Mouse (Mus musculus): ENCODE data around the gene H2-M10.2. TPM values are rescaled to one million over a fixed set of nuclear protein-coding genes. Genes with fewer than 3 reads are reported as not detected.

The H2-M10.2 gene
- polyA plus RNA-seq, 1 experiment from 2014 or later: 0.23 TPM

GRCm38 (mm10) chr17:36273796-36274195 lies 12.5 kb downstream of the H2-M10.2 start:
- H3K9me3 ChIP-seq (ENCODE audit: control insufficient read depth, low read length): no peaks in the 10 kb centered on the region
- H3K4me3 ChIP-seq (replicated peaks; ENCODE audit: low read length): no peak overlapping the region
- DNase-seq (ENCODE audit: low spot score): no peak
- H3K4me1 ChIP-seq (replicated peaks; ENCODE audit: control insufficient read depth, insufficient read depth, low read length): peaks cover 32% of the 10 kb centered on the region
- peaks cover 18% of the 10 kb centered on the region for H3K36me3 ChIP-seq (replicated peaks; ENCODE audit: control insufficient read depth, insufficient read depth)
- H3K27me3 ChIP-seq (ENCODE audit: control insufficient read depth, insufficient read depth, low read length): no peaks in the 10 kb centered on the region
- H3K9ac ChIP-seq: no peak overlapping the region
- no peak for ATAC-seq (ENCODE audit: low FRiP score)
- no peak overlapping the region for H3K27ac ChIP-seq
- no peak overlapping the region for H3K4me2 ChIP-seq (replicated peaks)
- WGBS: 93% methylated on average over 4 of the region's 4 CpGs

DNA sequence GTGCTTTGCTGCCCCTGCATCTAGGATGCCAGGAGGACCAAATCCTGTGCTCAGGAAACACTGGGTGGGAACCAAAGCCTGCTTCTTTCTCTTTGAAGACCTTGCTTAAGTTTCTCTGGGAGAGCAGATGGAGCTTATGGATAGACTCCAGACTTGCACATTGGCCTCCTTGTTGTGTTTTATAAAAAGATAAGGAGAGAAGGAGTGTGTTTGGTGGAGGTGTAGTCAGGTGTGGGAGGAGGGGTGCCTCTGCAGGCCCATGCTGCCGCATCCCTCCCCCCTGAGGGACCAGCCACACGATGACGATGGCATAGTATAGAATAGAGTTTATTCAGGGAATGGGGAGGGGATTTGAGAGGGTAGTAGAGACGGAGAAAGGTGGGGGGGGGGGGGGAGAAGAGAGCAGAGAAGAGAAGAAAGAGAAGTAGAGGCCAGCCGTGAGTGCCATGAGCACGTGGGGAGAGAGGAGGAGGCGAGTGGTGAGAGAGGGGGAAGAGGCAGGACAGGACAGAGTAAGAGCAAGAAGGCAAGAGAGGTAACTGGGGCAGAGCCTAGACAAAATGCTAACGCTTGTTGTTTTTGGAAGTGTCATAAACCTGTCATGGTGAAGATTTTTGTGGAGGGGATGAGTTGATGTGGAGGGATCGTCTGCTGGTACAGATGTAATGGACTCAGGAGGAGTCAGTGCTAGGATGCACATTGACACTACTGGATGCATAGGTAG lies 13.5 kb downstream of the H2-M10.2 start:
- peaks cover 27% of the 10 kb centered on the region for H3K36me3 ChIP-seq (replicated peaks; ENCODE audit: control insufficient read depth, insufficient read depth)
- 88% methylated on average over 9 of the region's 9 CpGs for WGBS

GRCm38 (mm10) chr17:36271586-36272256 lies 14.6 kb downstream of the H2-M10.2 start, which contains the start of gene Trim39:
TSS of gene Trim39 (minus strand) at chr17:36272247.
- DNase-seq (ENCODE audit: low spot score) (peak; percentile 78), ATAC-seq (ENCODE audit: low FRiP score) (peak; percentile 87)
- Histone ChIP-seq H3K27ac (peak within 1 kb of the TSS; percentile 98), H3K4me3 (replicated peaks; ENCODE audit: low read length) (peak within 1 kb of the TSS; percentile 98), H3K4me1 (replicated peaks; ENCODE audit: control insufficient read depth, insufficient read depth, low read length) (peaks cover 32% of the 10 kb centered on the region), H3K4me2 (replicated peaks) (peak within 1 kb of the TSS; percentile 97), H3K9me3 (ENCODE audit: control insufficient read depth, low read length) (no peaks in the 10 kb centered on the region), H3K9ac (peak within 1 kb of the TSS; percentile 96), H3K27me3 (ENCODE audit: control insufficient read depth, insufficient read depth, low read length) (no peaks in the 10 kb centered on the region), H3K36me3 (replicated peaks; ENCODE audit: control insufficient read depth, insufficient read depth) (peaks cover 38% of the 10 kb centered on the region)
- WGBS: under 1% methylated on average over 43 of the region's 43 CpGs

More for the DNA sequence above, 13.5 kb downstream of the H2-M10.2 start:
- H3K4me2 ChIP-seq (replicated peaks): peak overlapping the region; percentile 97
- H3K27ac ChIP-seq: no peak overlapping the region
- ATAC-seq (ENCODE audit: low FRiP score) (no peak), DNase-seq (ENCODE audit: low spot score) (no peak)
- no peaks in the 10 kb centered on the region for H3K27me3 ChIP-seq (ENCODE audit: control insufficient read depth, insufficient read depth, low read length)
- H3K4me1 ChIP-seq (replicated peaks; ENCODE audit: control insufficient read depth, insufficient read depth, low read length): peaks cover 32% of the 10 kb centered on the region
- H3K9ac ChIP-seq: peak overlapping the region; percentile 96
- no peaks in the 10 kb centered on the region for H3K9me3 ChIP-seq (ENCODE audit: control insufficient read depth, low read length)
- H3K4me3 ChIP-seq (replicated peaks; ENCODE audit: low read length): peak overlapping the region; percentile 98

GRCm38 (mm10) chr17:36270956-36271585 lies 15.2 kb downstream of the H2-M10.2 start:
- Histone ChIP-seq H3K9me3 (ENCODE audit: control insufficient read depth, low read length) (no peaks in the 10 kb centered on the region), H3K4me3 (replicated peaks; ENCODE audit: low read length) (peak overlapping the region; percentile 98), H3K4me2 (replicated peaks) (peak overlapping the region; percentile 97), H3K36me3 (replicated peaks; ENCODE audit: control insufficient read depth, insufficient read depth) (peaks cover 45% of the 10 kb centered on the region), H3K9ac (peak overlapping the region; percentile 96), H3K27ac (peak overlapping the region; percentile 98), H3K27me3 (ENCODE audit: control insufficient read depth, insufficient read depth, low read length) (no peaks in the 10 kb centered on the region), H3K4me1 (replicated peaks; ENCODE audit: control insufficient read depth, insufficient read depth, low read length) (peaks cover 32% of the 10 kb centered on the region)
- DNase-seq (ENCODE audit: low spot score): peak; percentile 85
- ATAC-seq (ENCODE audit: low FRiP score): peak; percentile 94
- under 1% methylated on average over 71 of the region's 84 CpGs for WGBS

GRCm38 (mm10) chr17:36265834-36266233 lies 20.5 kb downstream of the H2-M10.2 start:
- no peak overlapping the region for H3K9ac ChIP-seq
- ATAC-seq (ENCODE audit: low FRiP score) (no peak), DNase-seq (ENCODE audit: low spot score) (no peak)
- WGBS: 80% methylated on average over 5 of the region's 5 CpGs
- no peak overlapping the region for H3K4me3 ChIP-seq (replicated peaks; ENCODE audit: low read length)
- H3K9me3 ChIP-seq (ENCODE audit: control insufficient read depth, low read length): no peaks in the 10 kb centered on the region
- peaks cover 79% of the 10 kb centered on the region for H3K36me3 ChIP-seq (replicated peaks; ENCODE audit: control insufficient read depth, insufficient read depth)
- peaks cover 11% of the 10 kb centered on the region for H3K4me1 ChIP-seq (replicated peaks; ENCODE audit: control insufficient read depth, insufficient read depth, low read length)
- no peaks in the 10 kb centered on the region for H3K27me3 ChIP-seq (ENCODE audit: control insufficient read depth, insufficient read depth, low read length)
- H3K4me2 ChIP-seq (replicated peaks): no peak overlapping the region
- no peak overlapping the region for H3K27ac ChIP-seq

DNA sequence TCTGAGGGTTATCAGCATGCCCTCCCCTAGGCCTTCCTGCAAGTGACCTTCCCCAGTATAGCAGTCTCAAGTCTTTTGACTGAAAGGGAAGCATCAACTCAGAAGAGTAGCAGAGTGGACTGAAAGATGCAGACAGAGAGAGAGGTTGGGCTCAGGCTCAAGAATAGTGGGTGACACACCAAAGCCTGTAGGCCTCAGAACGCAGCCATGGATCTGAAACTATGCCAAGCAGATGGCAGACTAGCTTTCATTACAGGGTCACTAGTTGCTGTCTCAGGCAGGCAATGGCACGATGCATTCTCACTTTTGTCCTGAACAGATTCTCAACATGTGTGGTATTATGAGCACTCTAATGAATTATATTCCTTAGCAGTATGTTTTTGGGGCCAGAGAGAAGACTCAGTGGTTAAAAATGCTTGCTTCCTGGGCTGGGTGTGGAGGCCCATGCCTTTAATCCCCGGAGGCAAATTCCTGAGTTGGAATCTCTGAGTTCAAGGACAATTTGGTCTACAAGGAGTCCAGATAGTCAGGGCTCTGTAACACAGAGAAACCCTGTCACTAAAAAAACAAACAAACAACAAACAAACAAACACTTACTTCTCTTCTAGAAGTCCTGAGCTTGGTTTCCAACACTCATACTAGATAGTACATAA lies 21.9 kb downstream of the H2-M10.2 start:
- Histone ChIP-seq H3K27me3 (ENCODE audit: control insufficient read depth, insufficient read depth, low read length) (no peaks in the 10 kb centered on the region), H3K9ac (no peak overlapping the region), H3K4me2 (replicated peaks) (no peak overlapping the region), H3K27ac (no peak overlapping the region), H3K4me1 (replicated peaks; ENCODE audit: control insufficient read depth, insufficient read depth, low read length) (no peaks in the 10 kb centered on the region), H3K4me3 (replicated peaks; ENCODE audit: low read length) (no peak overlapping the region), H3K9me3 (ENCODE audit: control insufficient read depth, low read length) (no peaks in the 10 kb centered on the region), H3K36me3 (replicated peaks; ENCODE audit: control insufficient read depth, insufficient read depth) (peaks cover 93% of the 10 kb centered on the region)
- DNase-seq (ENCODE audit: low spot score) (no peak), ATAC-seq (ENCODE audit: low FRiP score) (no peak)
- WGBS: 93% methylated on average over 3 of the region's 3 CpGs

DNA sequence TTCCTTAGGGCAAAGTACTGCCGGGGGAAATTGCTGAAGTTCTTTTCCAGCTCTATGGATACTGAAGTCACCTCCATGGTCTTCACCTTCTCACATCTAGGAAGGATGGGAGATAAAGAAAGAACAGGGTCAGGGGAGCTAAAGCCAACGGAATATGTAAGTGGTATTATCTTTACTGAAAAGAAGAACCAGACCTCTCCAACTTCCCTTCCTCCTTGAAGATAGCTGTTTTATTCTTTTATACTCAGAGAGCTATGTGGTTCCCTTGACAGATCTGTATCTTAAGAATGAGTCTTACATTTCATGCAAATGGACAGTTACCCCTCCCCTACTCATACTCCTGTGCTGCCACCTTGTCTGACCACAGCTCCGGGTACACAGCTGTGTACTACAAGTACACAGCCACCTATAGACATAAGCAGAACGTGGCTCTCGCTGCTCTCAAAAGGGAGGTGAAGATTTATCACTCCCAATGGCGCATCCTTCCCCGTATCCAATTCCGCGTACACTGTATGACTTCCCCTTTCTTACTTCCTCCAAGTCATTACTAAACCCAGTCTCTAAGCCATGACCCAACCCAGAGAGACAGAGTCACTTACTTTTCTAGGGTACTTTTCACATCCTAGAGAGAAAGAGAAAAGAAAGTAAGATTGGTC lies 24.7 kb downstream of the H2-M10.2 start:
- H3K4me2 ChIP-seq (replicated peaks): no peak overlapping the region
- H3K4me1 ChIP-seq (replicated peaks; ENCODE audit: control insufficient read depth, insufficient read depth, low read length): no peaks in the 10 kb centered on the region; the same call in 1 of the 2 replicates
- H3K27ac ChIP-seq: no peak overlapping the region
- H3K36me3 ChIP-seq (replicated peaks; ENCODE audit: control insufficient read depth, insufficient read depth): peaks cover 82% of the 10 kb centered on the region
- DNase-seq (ENCODE audit: low spot score) (no peak), ATAC-seq (ENCODE audit: low FRiP score) (no peak)
- H3K9ac ChIP-seq: no peak overlapping the region
- no peaks in the 10 kb centered on the region for H3K9me3 ChIP-seq (ENCODE audit: control insufficient read depth, low read length)
- H3K27me3 ChIP-seq (ENCODE audit: control insufficient read depth, insufficient read depth, low read length): no peaks in the 10 kb centered on the region
- no peak overlapping the region for H3K4me3 ChIP-seq (replicated peaks; ENCODE audit: low read length)
- 93% methylated on average over 9 of the region's 9 CpGs for WGBS

- H3K4me3 ChIP-seq (replicated peaks; ENCODE audit: low read length): peak within 1 kb of the TSS; percentile 82
- ATAC-seq (ENCODE audit: low FRiP score): no peak; the same call in 1 of the 2 replicates
- WGBS: 52% methylated on average over 6 of the region's 6 CpGs
These were observed 28.3 kb downstream of the H2-M10.2 start, which contains the start of gene Rpp21 for GRCm38 (mm10) chr17:36257969-36258368. TSS of gene Rpp21 (minus strand) at chr17:36258069.

More at GRCm38 (mm10) chr17:36257969-36258368, 28.3 kb downstream of the H2-M10.2 start, which contains the start of gene Rpp21:
- peaks cover 45% of the 10 kb centered on the region for H3K36me3 ChIP-seq (replicated peaks; ENCODE audit: control insufficient read depth, insufficient read depth)
- peak within 1 kb of the TSS; percentile 85 for H3K9ac ChIP-seq
- no peaks in the 10 kb centered on the region for H3K27me3 ChIP-seq (ENCODE audit: control insufficient read depth, insufficient read depth, low read length)
- no peak for DNase-seq (ENCODE audit: low spot score)
- no peaks in the 10 kb centered on the region; the same call in 1 of the 2 replicates for H3K4me1 ChIP-seq (replicated peaks; ENCODE audit: control insufficient read depth, insufficient read depth, low read length)
- peak within 1 kb of the TSS; percentile 57 for H3K4me2 ChIP-seq (replicated peaks)
- peak within 1 kb of the TSS; percentile 91 for H3K27ac ChIP-seq
- H3K9me3 ChIP-seq (ENCODE audit: control insufficient read depth, low read length): no peaks in the 10 kb centered on the region
